Mouse (Mus musculus): ENCODE data around the gene Gm20683.

DNA sequence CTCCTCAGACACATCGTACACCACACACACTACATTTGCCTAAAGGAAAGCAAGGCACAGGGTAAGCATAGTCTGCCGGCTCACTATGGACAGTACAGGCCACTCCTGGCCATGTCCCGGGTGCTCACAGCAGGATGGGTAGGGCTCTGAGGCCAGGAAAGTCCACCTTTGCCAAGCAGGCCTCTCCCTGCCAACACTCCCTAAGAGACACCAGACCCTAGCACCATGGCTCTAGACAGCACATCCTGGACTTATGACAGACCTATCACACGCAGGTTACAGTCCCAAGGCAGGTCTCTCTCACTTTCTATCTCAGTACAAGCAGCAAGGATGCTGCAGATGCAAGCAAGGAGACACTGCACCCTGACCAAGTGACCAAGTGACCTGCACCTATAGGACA is 1.6 kb upstream of the Gm20683 start:
- TF ChIP-seq CTCF (IDR thresholded peaks at IDR 0.05; ENCODE audit: low read depth, low read length) (no peak), POLR2A (IDR thresholded peaks at IDR 0.05; ENCODE audit: extremely low read depth, insufficient read depth, low read length) (no peak)

Measured in liver, adult 2 months (tissue).